Mouse (Mus musculus): Measurements from ENCODE around the gene Pex6. TPM values are rescaled to one million over a fixed set of nuclear protein-coding genes. Genes with fewer than 3 reads are reported as not detected.
"Not testable (repeated sequence)": the region's sequence is repeated elsewhere in the genome, so short reads cannot be mapped to it uniquely, and the experiment has no call there.

Gene Pex6
- total RNA-seq, 1 experiment = 17.8 TPM

DNA sequence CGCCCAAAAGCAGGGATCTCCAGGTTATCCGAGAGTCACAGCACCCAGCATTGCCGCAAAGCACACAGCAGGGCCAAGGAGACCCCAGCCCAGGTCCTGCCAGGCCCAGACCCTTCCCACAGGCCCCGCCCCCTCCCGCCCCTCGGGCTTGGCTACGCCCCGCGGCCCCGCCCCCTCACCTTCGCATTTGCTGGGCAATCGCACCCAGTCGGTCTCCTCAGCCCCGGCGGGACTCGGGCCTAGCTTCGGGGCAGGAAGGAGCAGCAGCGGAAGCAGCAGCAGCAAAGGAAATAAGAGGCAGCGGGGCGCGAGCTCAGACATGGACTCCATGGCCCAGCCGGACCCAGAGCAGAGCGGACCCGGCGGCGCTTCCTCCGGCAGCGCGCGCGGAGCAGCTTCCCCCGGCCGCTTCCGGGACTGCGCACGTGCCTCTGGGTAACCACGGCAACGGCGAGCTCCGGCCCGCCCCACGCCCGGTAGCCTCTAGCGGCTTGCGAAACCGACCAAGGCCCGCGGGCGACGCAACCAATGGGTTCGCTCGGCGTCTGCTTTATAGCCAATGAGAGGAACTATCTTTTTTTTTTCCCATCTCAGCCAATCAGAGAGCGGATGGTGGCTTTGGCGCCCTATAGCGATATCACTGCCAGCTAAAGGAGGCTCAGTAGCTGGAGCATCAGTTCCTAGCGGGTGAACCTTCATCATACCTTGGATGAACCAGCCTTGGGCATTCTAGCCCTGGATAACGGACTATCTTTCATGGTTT lies 40.7 kb downstream of the Pex6 start, which contains the start of gene Cnpy3:
Gene Cnpy3 (minus strand): TSS at position 421 of the 763 bp plus-strand sequence.
- peak; percentile 96 for DNase-seq (ENCODE audit: low read depth, low spot score)
- TF ChIP-seq CHD2 (IDR thresholded peaks at IDR 0.05; ENCODE audit: low read depth, low read length) (peak; percentile 92), MAFK (IDR thresholded peaks at IDR 0.05; ENCODE audit: insufficient read depth, low read depth, low read length) (0 out of 2 replicates have a peak, but pooled peaks have one; percentile 17), HCFC1 (IDR thresholded peaks at IDR 0.05; ENCODE audit: borderline replicate concordance, insufficient read depth, low read length) (peak; percentile 84), ZC3H11A (IDR thresholded peaks at IDR 0.05; ENCODE audit: borderline replicate concordance, low read depth, low read length) (no peak), ZNF384 (IDR thresholded peaks at IDR 0.05; ENCODE audit: low read depth, low read length) (peak; percentile 99)
- H3K27ac ChIP-seq (ENCODE audit: insufficient read depth, low read depth, low read length, poor library complexity, severe bottlenecking) = peak within 1 kb of the TSS; percentile 88
- peak within 1 kb of the TSS; percentile 87 for H3K9ac ChIP-seq (ENCODE audit: insufficient read depth, low read depth, low read length, poor library complexity, severe bottlenecking)
- peaks cover 0 to 3% of the 10 kb centered on the region in 2 experiments; a peak in 1 of 4 replicates for H3K4me1 ChIP-seq (ENCODE audit: control insufficient read depth in 2 of 2, insufficient read depth in 2 of 2, low read length in 2 of 2, poor library complexity in 1 of 2)
- no peaks in the 10 kb centered on the region for H3K9me3 ChIP-seq (ENCODE audit: control insufficient read depth, insufficient read depth, low read depth, low read length)
- peaks cover 3% of the 10 kb centered on the region; the same call in 1 of the 2 replicates for H3K36me3 ChIP-seq (ENCODE audit: control insufficient read depth, insufficient read depth, low read length, poor library complexity, severe bottlenecking)
- in situ Hi-C loops (cut with MboI; ENCODE audit: low sequenced_read_pairs in 2 of 2, unreplicated experiment in 2 of 2) = no loop called here
- peak within 1 kb of the TSS; percentile 76 to 91 for H3K4me3 ChIP-seq (ENCODE audit: insufficient read depth in 1 of 2, low read depth in 1 of 2, low read length in 2 of 2, poor library complexity in 1 of 2, severe bottlenecking in 1 of 2)

DNA sequence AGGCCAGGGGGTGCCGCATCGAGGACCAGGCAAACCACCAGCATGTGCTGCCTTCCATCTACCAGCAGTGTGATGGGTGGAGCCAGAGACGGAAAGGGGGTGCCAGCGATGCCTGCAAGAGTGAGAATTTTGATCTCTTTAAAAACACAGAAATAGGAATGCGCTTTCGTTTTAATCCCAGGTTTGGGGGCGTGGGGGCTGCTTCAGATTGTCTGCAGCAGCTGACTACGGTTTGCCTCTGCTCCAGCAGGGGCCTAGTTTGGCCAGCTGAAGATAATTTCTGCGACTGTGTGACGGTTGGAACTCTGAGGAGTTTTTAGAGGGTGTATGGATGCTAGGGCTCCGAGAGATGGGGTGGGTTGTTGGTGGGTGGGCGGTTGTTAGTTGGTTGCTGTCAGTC lies 47.5 kb downstream of the Pex6 start:
- Histone ChIP-seq H3K4me3 (ENCODE audit: insufficient read depth in 1 of 2, low read depth in 1 of 2, low read length in 2 of 2, poor library complexity in 1 of 2, severe bottlenecking in 1 of 2) (no peak overlapping the region), H3K9me3 (ENCODE audit: control insufficient read depth, insufficient read depth, low read depth, low read length) (no peaks in the 10 kb centered on the region), H3K27ac (ENCODE audit: insufficient read depth, low read depth, low read length, poor library complexity, severe bottlenecking) (no peak overlapping the region), H3K4me1 (ENCODE audit: control insufficient read depth in 2 of 2, insufficient read depth in 2 of 2, low read length in 2 of 2, poor library complexity in 1 of 2) (peaks cover 0 to 1% of the 10 kb centered on the region in 2 experiments; a peak in 1 of 4 replicates), H3K36me3 (ENCODE audit: control insufficient read depth, insufficient read depth, low read length, poor library complexity, severe bottlenecking) (no peaks in the 10 kb centered on the region), H3K9ac (ENCODE audit: insufficient read depth, low read depth, low read length, poor library complexity, severe bottlenecking) (no peak overlapping the region)
- DNase-seq (ENCODE audit: low read depth, low spot score) = no peak
- TF ChIP-seq MAFK (IDR thresholded peaks at IDR 0.05; ENCODE audit: insufficient read depth, low read depth, low read length) (no peak), ZNF384 (IDR thresholded peaks at IDR 0.05; ENCODE audit: low read depth, low read length) (no peak), HCFC1 (IDR thresholded peaks at IDR 0.05; ENCODE audit: borderline replicate concordance, insufficient read depth, low read length) (no peak), CHD2 (IDR thresholded peaks at IDR 0.05; ENCODE audit: low read depth, low read length) (no peak)
- in situ Hi-C loops (cut with MboI; ENCODE audit: low sequenced_read_pairs in 2 of 2, unreplicated experiment in 2 of 2) = no loop called here

DNA sequence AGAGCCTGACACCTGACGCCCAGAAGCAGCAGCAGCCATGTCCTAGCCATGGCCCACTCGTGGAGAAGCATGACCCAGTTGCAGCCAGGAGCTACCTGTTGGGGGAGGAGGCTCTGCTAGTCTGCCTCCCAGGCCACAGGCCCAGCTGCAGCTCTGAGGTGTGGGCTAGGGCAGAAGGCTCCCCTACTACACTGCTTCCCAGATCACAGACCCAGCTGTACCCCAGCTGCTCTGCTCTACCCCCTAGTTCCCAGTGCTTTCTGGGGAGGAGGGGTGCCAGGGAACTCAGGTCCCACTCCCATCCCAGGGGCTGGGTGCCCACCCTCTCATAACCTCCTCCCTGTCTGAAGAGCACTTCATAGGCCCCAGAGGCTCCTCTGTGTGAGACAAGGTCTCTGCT lies 52.3 kb downstream of the Pex6 start, which contains the start of gene Ptcra:
Gene Ptcra (minus strand): TSS at position 169 of the 400 bp plus-strand sequence.
- TF ChIP-seq ZC3H11A (IDR thresholded peaks at IDR 0.05; ENCODE audit: borderline replicate concordance, low read depth, low read length) = no peak
- TF ChIP-seq HCFC1 (IDR thresholded peaks at IDR 0.05; ENCODE audit: borderline replicate concordance, insufficient read depth, low read length) = no peak
- TF ChIP-seq ZNF384 (IDR thresholded peaks at IDR 0.05; ENCODE audit: low read depth, low read length) = no peak
- TF ChIP-seq MAFK (IDR thresholded peaks at IDR 0.05; ENCODE audit: insufficient read depth, low read depth, low read length) = no peak
- TF ChIP-seq CHD2 (IDR thresholded peaks at IDR 0.05; ENCODE audit: low read depth, low read length) = no peak
- Histone ChIP-seq H3K9me3 (ENCODE audit: control insufficient read depth, insufficient read depth, low read depth, low read length) (no peaks in the 10 kb centered on the region), H3K9ac (ENCODE audit: insufficient read depth, low read depth, low read length, poor library complexity, severe bottlenecking) (no peak within 1 kb of the TSS), H3K4me1 (ENCODE audit: control insufficient read depth in 2 of 2, insufficient read depth in 2 of 2, low read length in 2 of 2, poor library complexity in 1 of 2) (peaks cover 0 to 11% of the 10 kb centered on the region in 2 experiments; a peak in 1 of 4 replicates), H3K36me3 (ENCODE audit: control insufficient read depth, insufficient read depth, low read length, poor library complexity, severe bottlenecking) (no peaks in the 10 kb centered on the region), H3K4me3 (ENCODE audit: insufficient read depth in 1 of 2, low read depth in 1 of 2, low read length in 2 of 2, poor library complexity in 1 of 2, severe bottlenecking in 1 of 2) (no peak within 1 kb of the TSS), H3K27ac (ENCODE audit: insufficient read depth, low read depth, low read length, poor library complexity, severe bottlenecking) (no peak within 1 kb of the TSS)
- in situ Hi-C loops (cut with MboI; ENCODE audit: low sequenced_read_pairs in 2 of 2, unreplicated experiment in 2 of 2) = no loop called here
- no peak for DNase-seq (ENCODE audit: low read depth, low spot score)

DNA sequence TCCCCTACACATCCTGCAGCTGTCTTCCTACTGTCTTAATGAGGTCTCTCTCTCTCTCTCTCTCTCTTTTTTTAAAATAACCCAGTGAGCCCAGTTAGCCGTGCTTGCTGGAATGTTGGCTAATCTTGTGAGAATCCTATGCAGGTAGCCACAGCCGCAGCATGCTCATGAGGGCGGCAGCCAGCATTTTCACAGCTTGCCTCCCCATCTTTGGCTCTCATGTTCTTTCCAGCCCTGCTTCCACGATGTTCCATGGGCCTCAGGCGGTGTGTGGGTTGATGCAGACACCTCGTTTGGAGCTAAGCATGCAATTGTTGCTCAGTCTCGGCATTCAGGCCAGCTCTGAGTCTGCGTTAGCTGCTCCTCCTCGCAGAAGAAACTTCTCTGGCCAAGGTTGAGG lies 53.7 kb downstream of the Pex6 start:
- H3K36me3 ChIP-seq (ENCODE audit: control insufficient read depth, insufficient read depth, low read length, poor library complexity, severe bottlenecking); H3K9me3 ChIP-seq (ENCODE audit: control insufficient read depth, insufficient read depth, low read depth, low read length); H3K9ac ChIP-seq (ENCODE audit: insufficient read depth, low read depth, low read length, poor library complexity, severe bottlenecking); H3K4me3 ChIP-seq (ENCODE audit: insufficient read depth in 1 of 2, low read depth in 1 of 2, low read length in 2 of 2, poor library complexity in 1 of 2, severe bottlenecking in 1 of 2); DNase-seq (ENCODE audit: low read depth, low spot score); H3K27ac ChIP-seq (ENCODE audit: insufficient read depth, low read depth, low read length, poor library complexity, severe bottlenecking); in situ Hi-C loops (cut with MboI; ENCODE audit: low sequenced_read_pairs in 2 of 2, unreplicated experiment in 2 of 2): not testable (repeated sequence)
- peaks cover 0 to 11% of the 10 kb centered on the region in 2 experiments; a peak in 1 of 4 replicates for H3K4me1 ChIP-seq (ENCODE audit: control insufficient read depth in 2 of 2, insufficient read depth in 2 of 2, low read length in 2 of 2, poor library complexity in 1 of 2)

All from ES-E14 (cell line).